Mouse (Mus musculus) CH12.LX (cell line): ENCODE results near the gene Impg2.

Experiments
- CHD1 ChIP-seq: IDR thresholded peaks from 2 replicates; pipeline ENCODE4 v1.6.1; 2012; ENCODE audit warnings: low read depth, low read length, improper control_type of control experiment, inconsistent platforms
- ETS1 ChIP-seq: conservative IDR thresholded peaks from 2 replicates; pipeline ENCODE4 v1.6.1; 2012; ENCODE audit warnings: low read depth, mild to moderate bottlenecking, inconsistent platforms, low read length, improper control_type of control experiment, moderate library complexity
- MAX ChIP-seq: IDR thresholded peaks from 2 replicates; pipeline ENCODE4 v1.6.1; 2011; ENCODE audit warnings: low read length, improper control_type of control experiment
- NELFE ChIP-seq: IDR thresholded peaks from 2 replicates; pipeline ENCODE4 v1.6.1; 2011; ENCODE audit warnings: low read depth, low read length, improper control_type of control experiment

- TF ChIP-seq MAX (no peak), ETS1 (no peak), NELFE (no peak), CHD1 (no peak)
These were observed 90.8 kb downstream of the Impg2 start for GRCm38 (mm10) chr16:56294887-56295286.
